Mouse (Mus musculus) embryonic facial prominence, embryonic 10.5 days (tissue): ENCODE measurements at regions not wholly inside any gene's neighbourhood (a gene's known extent, or its start where the extent isn't known, plus 50 kb on each side); places are given as distances from the start of the nearest gene placed in this dataset.

Experiments used
- DNase-seq: peaks from one replicate; pipeline ENCODE4 v3.0.0-alpha.2; 2017; ENCODE audit warnings: low spot score
- H3K27ac ChIP-seq: fragments of 300-500 bp; sonication (generic); replicated peaks from 2 replicates; pipeline ENCODE4 v1.5.1; 2016; ENCODE audit warnings: mild to moderate bottlenecking
- H3K27me3 ChIP-seq: fragments of 300-500 bp; sonication (generic); replicated peaks from 2 replicates; pipeline ENCODE4 v1.6.1; 2016; ENCODE audit warnings: low read depth, mild to moderate bottlenecking; ENCODE audit not compliant: poor library complexity, severe bottlenecking
- H3K36me3 ChIP-seq: fragments of 300-500 bp; sonication (generic); replicated peaks from 2 replicates; pipeline ENCODE4 v1.6.1; 2016; ENCODE audit warnings: mild to moderate bottlenecking, moderate library complexity
- H3K4me1 ChIP-seq: fragments of 300-500 bp; sonication (generic); 2 replicates; pipeline ENCODE4 v1.6.1; 2016
- H3K4me3 ChIP-seq: fragments of 300-500 bp; sonication (generic); 2 replicates; pipeline ENCODE4 v1.5.1; 2016; ENCODE audit warnings: mild to moderate bottlenecking, moderate library complexity
- H3K9me3 ChIP-seq: fragments of 300-500 bp; sonication (generic); 2 replicates; pipeline ENCODE4 v1.6.1; 2016; ENCODE audit warnings: mild to moderate bottlenecking
- WGBS: fragments of 180-500 bp; shearing (Covaris S2); methylation state at CpG from one replicate; pipeline ENCODE4 v1.1.7; 2016; 5-methylcytosine and 5-hydroxymethylcytosine counted together

- Histone ChIP-seq H3K4me3 (no peak overlapping the region), H3K27me3 (no peaks in the 10 kb centered on the region), H3K27ac (no peak overlapping the region), H3K9me3 (no peaks in the 10 kb centered on the region), H3K4me1 (0 out of 2 replicates have a peak, but pooled peaks cover 4% of the 10 kb centered on the region), H3K36me3 (no peaks in the 10 kb centered on the region)
- no peak for DNase-seq
- WGBS: 89% methylated on average over 13 of the region's 13 CpGs
These were observed 464.7 kb downstream of the Gtdc1 start for GRCm38 (mm10) chr2:44462619-44463329.

- WGBS: 71% methylated on average over 16 of the region's 16 CpGs
- no peaks in the 10 kb centered on the region for H3K36me3 ChIP-seq
- no peak overlapping the region for H3K4me3 ChIP-seq
- H3K27ac ChIP-seq: no peak overlapping the region
- 0 out of 2 replicates have a peak, but pooled peaks cover 4% of the 10 kb centered on the region for H3K4me1 ChIP-seq
- no peaks in the 10 kb centered on the region for H3K27me3 ChIP-seq
- no peaks in the 10 kb centered on the region for H3K9me3 ChIP-seq
- DNase-seq: no peak
These were observed 465.9 kb downstream of the Gtdc1 start for GRCm38 (mm10) chr2:44461289-44462250.

GRCm38 (mm10) chr2:44449471-44449870 is 478.0 kb downstream of the Gtdc1 start:
- Histone ChIP-seq H3K36me3 (no peaks in the 10 kb centered on the region), H3K9me3 (no peaks in the 10 kb centered on the region), H3K4me3 (no peak overlapping the region), H3K27ac (no peak overlapping the region), H3K27me3 (no peaks in the 10 kb centered on the region), H3K4me1 (peaks cover 7% of the 10 kb centered on the region)
- DNase-seq: no peak
